ENCODE assay signal across 10 mouse cellular contexts in genomic region chr10:127047954-127048353, GRCm38 (mm10). TPM values are rescaled to one million over a fixed set of nuclear protein-coding genes. Genes with fewer than 3 reads are reported as not detected.
A peak's percentile ranks its signal among the peaks of the same experiment; 100 is the strongest.
DNase-seq lines count a peak whose midpoint lies in the region; ATAC-seq and TF ChIP-seq lines count a peak whose summit lies in the region.
"Had no signal": no experiment of that assay in that cellular context is flagged by ENCODE, and none has a peak within 500 bp of the region (broad histone marks: within the 10 kb centered on the region; RNA-seq: fewer than 3 reads in every experiment).

Cyp27b1 (plus strand) TSS chr10:127048250.

- H3K27me3 ChIP-seq in heart, embryonic 11.5 days (ENCODE audit: control insufficient read depth, insufficient read depth, low read length) = peaks cover 57% of the 10 kb centered on the region
- peaks cover 28% of the 10 kb centered on the region for H3K27me3 ChIP-seq in lung, postnatal 0 days (replicated peaks; ENCODE audit: insufficient read depth, low read length)
- H3K27me3 ChIP-seq in hindbrain, embryonic 16.5 days (replicated peaks; ENCODE audit: control insufficient read depth, insufficient read depth, low read length) = peaks cover 39% of the 10 kb centered on the region
- H3K27me3 ChIP-seq in neural tube, embryonic 15.5 days (replicated peaks) = peaks cover 57% of the 10 kb centered on the region

- DNase-seq in heart, postnatal 10 days = no peak
- DNase-seq in lung, postnatal 0 days (ENCODE audit: low spot score) = no peak
- DNase-seq in lung, postnatal 4 days = no peak
- no peak for DNase-seq in frontal cortex, postnatal 14 days (ENCODE audit: low spot score in 2 of 2)
- DNase-seq in urinary bladder, postnatal 10 days (ENCODE audit: low spot score) = no peak
- DNase-seq: cerebellum, adult 18-20 months had no signal

- TF ChIP-seq EP300 in lung, postnatal 0 days (IDR thresholded peaks at IDR 0.05) = no peak

- 0 out of 2 replicates have a peak within 1 kb of the TSS, but pooled peaks have one; percentile 22 for H3K9ac ChIP-seq in heart, embryonic 11.5 days (ENCODE audit: low read depth, low read length)
- no peak within 1 kb of the TSS for H3K9ac ChIP-seq in lung, postnatal 0 days (replicated peaks; ENCODE audit: low read depth)
- H3K9ac ChIP-seq in hindbrain, embryonic 16.5 days (ENCODE audit: low read depth, low read length) = no peak within 1 kb of the TSS
- H3K9ac ChIP-seq in neural tube, embryonic 15.5 days (replicated peaks) = no peak within 1 kb of the TSS

- intact Hi-C loops in heart, postnatal 10 days (cut with DNase I) = no loop called here

- ATAC-seq in heart, embryonic 11.5 days (replicated peaks; ENCODE audit: insufficient number of reproducible peaks, low FRiP score, low TSS enrichment) = no peak
- no peak for ATAC-seq in lung, postnatal 0 days
- no peak for ATAC-seq in hindbrain, embryonic 16.5 days
- ATAC-seq in neural tube, embryonic 15.5 days (ENCODE audit: low FRiP score) = no peak

- H3K27ac ChIP-seq in heart, embryonic 11.5 days (ENCODE audit: low read depth, low read length) = no peak within 1 kb of the TSS
- no peak within 1 kb of the TSS for H3K27ac ChIP-seq in lung, postnatal 0 days (ENCODE audit: low read length)
- no peak within 1 kb of the TSS for H3K27ac ChIP-seq in hindbrain, embryonic 16.5 days (ENCODE audit: low read depth, low read length)
- no peak within 1 kb of the TSS for H3K27ac ChIP-seq in neural tube, embryonic 15.5 days (replicated peaks)
- H3K27ac ChIP-seq: forebrain, embryonic 12.5 days had no signal

- H3K4me3 ChIP-seq in heart, embryonic 11.5 days (ENCODE audit: low read depth, low read length) = peak within 1 kb of the TSS; percentile 25
- peak within 1 kb of the TSS; percentile 28 for H3K4me3 ChIP-seq in lung, postnatal 0 days (ENCODE audit: low read depth, low read length)
- peak within 1 kb of the TSS; percentile 12 for H3K4me3 ChIP-seq in hindbrain, embryonic 16.5 days (ENCODE audit: low read length)
- H3K4me3 ChIP-seq in neural tube, embryonic 15.5 days (replicated peaks) = 0 out of 2 replicates have a peak within 1 kb of the TSS, but pooled peaks have one; percentile 1

- WGBS in heart, embryonic 11.5 days (ENCODE audit: insufficient replicate concordance) = 34% methylated on average over 5 of the region's 5 CpGs
- WGBS in lung, postnatal 0 days = 30% methylated on average over 5 of the region's 5 CpGs
- 34% methylated on average over 5 of the region's 5 CpGs for WGBS in hindbrain, embryonic 16.5 days
- WGBS in neural tube, embryonic 15.5 days = 31% methylated on average over 5 of the region's 5 CpGs

- peak within 1 kb of the TSS; percentile 34 for H3K4me2 ChIP-seq in heart, embryonic 11.5 days
- H3K4me2 ChIP-seq in lung, postnatal 0 days (replicated peaks; ENCODE audit: low read depth, low read length) = peak within 1 kb of the TSS; percentile 38
- H3K4me2 ChIP-seq in hindbrain, embryonic 16.5 days (ENCODE audit: low read length) = peak within 1 kb of the TSS; percentile 13; the same call in 1 of the 2 replicates
- H3K4me2 ChIP-seq in neural tube, embryonic 15.5 days = peak within 1 kb of the TSS; percentile 4; the same call in 1 of the 2 replicates
- H3K4me2 ChIP-seq: forebrain, embryonic 12.5 days had no signal

- TF ChIP-seq CTCF in lung, postnatal 0 days (IDR thresholded peaks at IDR 0.05) = no peak

- peaks cover 3% of the 10 kb centered on the region; the same call in 1 of the 2 replicates for H3K36me3 ChIP-seq in heart, embryonic 11.5 days (ENCODE audit: control insufficient read depth, insufficient read depth, low read length)
- no peaks in the 10 kb centered on the region for H3K36me3 ChIP-seq in lung, postnatal 0 days (ENCODE audit: insufficient read depth, low read length)
- H3K36me3 ChIP-seq in hindbrain, embryonic 16.5 days (ENCODE audit: control insufficient read depth, insufficient read depth, low read length) = 0 out of 2 replicates have a peak, but pooled peaks cover 4% of the 10 kb centered on the region
- H3K36me3 ChIP-seq in neural tube, embryonic 15.5 days = peaks cover 13% of the 10 kb centered on the region; the same call in 1 of the 2 replicates

- H3K4me1 ChIP-seq in heart, embryonic 11.5 days (ENCODE audit: control insufficient read depth, insufficient read depth, low read length) = peaks cover 18% of the 10 kb centered on the region
- H3K4me1 ChIP-seq in lung, postnatal 0 days (ENCODE audit: insufficient read depth, low read depth, low read length) = peaks cover 10% of the 10 kb centered on the region; the same call in 1 of the 2 replicates
- peaks cover 3% of the 10 kb centered on the region; the same call in 1 of the 2 replicates for H3K4me1 ChIP-seq in hindbrain, embryonic 16.5 days (ENCODE audit: control insufficient read depth, insufficient read depth, low read depth, low read length)
- H3K4me1 ChIP-seq in neural tube, embryonic 15.5 days = peaks cover 12% of the 10 kb centered on the region

- H3K9me3 ChIP-seq in heart, embryonic 11.5 days (replicated peaks; ENCODE audit: control insufficient read depth, low read length) = no peaks in the 10 kb centered on the region
- H3K9me3 ChIP-seq in lung, postnatal 0 days (ENCODE audit: low read length) = no peaks in the 10 kb centered on the region
- H3K9me3 ChIP-seq in hindbrain, embryonic 16.5 days (ENCODE audit: control insufficient read depth, low read length) = no peaks in the 10 kb centered on the region
- H3K9me3 ChIP-seq in neural tube, embryonic 15.5 days (replicated peaks) = no peaks in the 10 kb centered on the region
- H3K9me3 ChIP-seq: forebrain, embryonic 12.5 days had no signal

RNA-seq across cellular contexts. Expression of gene Cyp27b1, which starts in this region (rescaled TPM):
- polyA plus RNA-seq in heart, embryonic 11.5 days (2014; fragmentation: Nextera tagmentation; extraction: Ambion mirVana) = 0.11 and 0.13 TPM in 2 replicates
- total RNA-seq in heart, postnatal 10 days (2021) = under 1 TPM; 0.22 to 0.29 TPM
- 0.13 TPM in 1 of 2 replicates, not detected in the other for polyA plus RNA-seq in lung, postnatal 0 days (2015; fragmentation: Nextera tagmentation; extraction: Ambion mirVana)
- 0.12 and 0.18 TPM in 2 replicates for polyA plus RNA-seq in hindbrain, embryonic 16.5 days (2015; fragmentation: Nextera tagmentation; extraction: Ambion mirVana)
- polyA plus RNA-seq in neural tube, embryonic 15.5 days (2015; fragmentation: Nextera tagmentation; extraction: Ambion mirVana) = 0.11 and 0.14 TPM in 2 replicates
